Mouse (Mus musculus) urinary bladder, postnatal 25 days (tissue): Measurements from ENCODE around the gene Mical3.

ENCODE experiments used
- DNase-seq: peaks from one replicate; pipeline ENCODE4 v3.0.0; 2022; ENCODE audit warnings: low spot score

Gene Mical3

DNA sequence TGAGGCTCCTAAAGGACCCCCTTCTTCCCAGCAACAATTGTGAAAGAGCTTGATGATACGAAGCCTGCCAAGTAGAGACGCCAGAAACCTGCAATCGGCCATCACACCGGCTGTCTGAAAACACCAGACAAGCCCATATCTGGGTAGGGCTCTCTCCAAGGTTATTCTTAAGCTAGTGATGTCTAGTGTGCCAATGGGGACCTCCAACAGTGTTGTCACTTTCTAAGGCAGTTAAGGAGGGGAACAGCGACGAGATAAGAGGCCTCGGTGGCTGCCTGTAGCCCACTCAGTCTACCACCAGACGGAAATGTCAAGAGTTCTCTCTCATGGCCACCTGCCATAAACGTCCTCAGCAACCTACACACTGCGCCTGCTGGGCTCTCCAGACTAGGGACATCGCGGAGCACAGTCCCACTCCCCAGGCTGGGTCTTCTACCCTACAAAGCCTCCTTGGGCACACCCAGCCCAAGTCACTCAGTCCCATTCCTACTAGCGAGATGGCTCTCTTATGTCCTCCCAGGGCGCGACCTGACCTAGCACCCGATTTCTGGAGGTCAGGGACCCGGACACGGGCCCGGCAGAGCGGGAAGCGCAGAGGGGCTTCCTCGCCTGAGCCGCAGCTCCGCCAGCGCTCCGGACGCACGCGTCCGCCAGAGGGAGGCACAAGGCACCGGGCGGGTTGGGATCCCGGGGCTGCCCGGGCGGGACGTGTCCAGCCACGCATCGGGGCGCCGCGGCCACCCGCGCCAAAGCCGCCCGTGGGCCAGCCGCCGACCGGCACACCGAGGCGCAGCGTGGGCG lies 21.4 kb downstream of the Mical3 start:
- DNase-seq: peak; percentile 23

DNA sequence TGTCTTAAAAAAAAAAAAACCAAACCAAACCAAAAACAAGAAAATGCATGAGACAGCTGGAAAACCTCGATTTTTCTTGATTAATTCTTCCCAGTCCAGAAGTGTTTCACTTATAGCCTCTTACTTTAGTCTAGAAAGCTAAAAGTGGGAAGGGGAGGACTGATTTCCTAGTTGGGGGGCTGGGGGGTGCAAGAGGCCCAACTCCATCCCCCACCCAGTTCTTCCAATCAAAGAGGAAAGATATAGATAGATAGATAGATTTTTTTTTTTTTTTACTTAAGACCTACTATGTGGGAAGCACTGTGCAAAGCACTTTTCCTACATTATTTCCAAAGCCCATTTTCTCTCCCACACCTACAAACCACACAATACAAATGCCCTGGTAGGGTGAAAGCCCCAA lies 22.7 kb downstream of the Mical3 start:
- no peak for DNase-seq

- no peak for DNase-seq
Measured at GRCm38 (mm10) chr6:121106711-121107405, 23.9 kb downstream of the Mical3 start.

- DNase-seq: no peak
Measured at GRCm38 (mm10) chr6:121105726-121106125, 25.1 kb downstream of the Mical3 start.

- no peak for DNase-seq
Measured at GRCm38 (mm10) chr6:121103406-121104171, 27.2 kb downstream of the Mical3 start.

DNA sequence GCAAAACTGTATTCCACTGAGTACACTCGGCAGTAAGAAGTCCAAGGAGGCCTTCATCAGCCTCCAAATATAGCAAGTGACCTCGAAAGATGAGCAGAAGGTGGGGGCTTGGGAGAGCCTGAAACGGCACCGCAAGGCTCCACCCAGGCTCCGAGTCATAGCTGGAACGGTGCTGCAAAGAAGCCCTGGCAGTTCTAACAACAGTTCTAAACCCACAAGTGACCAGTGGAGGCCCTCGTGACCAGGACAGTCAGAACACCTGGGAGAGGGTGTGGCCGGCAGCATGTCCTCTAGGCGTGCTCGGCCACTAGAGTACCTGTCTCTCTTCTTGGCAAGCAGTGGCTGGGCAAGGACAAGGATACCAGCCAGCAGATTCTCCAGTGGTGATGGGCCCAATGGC lies 27.9 kb downstream of the Mical3 start:
- no peak for DNase-seq

GRCm38 (mm10) chr6:121102084-121102483 lies 28.7 kb downstream of the Mical3 start:
- DNase-seq: no peak

- DNase-seq: no peak
Measured at GRCm38 (mm10) chr6:121101201-121101600, 29.6 kb downstream of the Mical3 start.

DNA sequence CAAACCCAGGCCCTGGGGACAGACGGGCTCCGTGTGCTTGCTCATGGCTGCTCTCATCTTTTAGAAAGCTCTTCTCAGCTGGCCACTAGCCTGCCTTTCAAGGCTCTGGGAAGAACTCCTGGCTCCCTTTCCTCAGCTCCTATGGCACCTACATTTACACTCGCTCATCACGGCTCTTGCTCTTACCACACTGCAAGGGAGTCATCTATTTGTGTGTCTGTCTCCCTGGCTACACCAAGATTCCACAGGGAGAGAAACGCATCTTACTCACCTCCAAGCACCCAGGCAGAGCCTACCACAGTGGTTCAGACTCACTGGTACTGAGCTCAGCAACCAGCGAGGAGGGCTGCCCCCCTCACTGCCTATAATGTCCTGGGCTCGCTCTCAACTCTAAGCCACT lies 31.0 kb downstream of the Mical3 start:
- no peak for DNase-seq

DNA sequence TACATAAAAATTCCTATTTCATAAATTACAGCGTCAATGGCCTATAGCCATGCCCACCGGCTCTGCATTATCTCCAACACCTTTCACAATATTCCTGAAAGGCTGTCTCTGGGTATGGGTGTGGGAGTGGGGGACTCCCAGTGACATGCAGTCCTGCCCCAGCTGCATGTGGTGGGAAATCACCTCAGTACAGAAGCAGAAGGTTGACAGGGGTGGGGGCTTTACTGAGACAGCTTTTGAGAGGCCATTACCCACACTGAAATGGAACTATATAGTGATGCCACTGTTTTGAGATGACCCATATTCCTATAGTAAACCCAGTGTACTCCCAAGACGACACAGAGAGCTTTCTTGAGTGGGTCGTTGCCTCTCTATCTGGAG lies 31.6 kb downstream of the Mical3 start:
- DNase-seq: no peak

GRCm38 (mm10) chr6:121098511-121099227 lies 32.1 kb downstream of the Mical3 start:
- no peak for DNase-seq

GRCm38 (mm10) chr6:121098109-121098508 lies 32.7 kb downstream of the Mical3 start:
- DNase-seq: no peak

DNA sequence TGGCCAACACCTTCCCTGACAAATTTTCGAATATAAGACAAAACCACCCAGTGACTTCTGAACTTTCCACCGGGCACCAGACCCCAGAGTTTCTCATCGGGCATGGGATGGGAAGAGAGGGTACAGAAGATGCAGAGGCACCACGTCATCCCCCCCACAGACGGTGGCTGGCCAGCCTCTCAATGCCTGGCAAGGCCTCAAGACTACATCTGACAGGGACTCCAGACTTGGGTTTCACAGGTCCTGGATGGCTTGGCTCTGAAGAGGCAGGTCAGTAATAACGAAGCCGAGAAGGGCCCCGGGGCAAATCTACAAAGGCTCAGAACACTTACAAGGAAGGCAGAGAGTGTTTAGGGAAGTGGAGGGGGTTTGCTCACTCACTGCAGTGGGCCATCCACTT lies 33.9 kb downstream of the Mical3 start:
- no peak for DNase-seq

DNA sequence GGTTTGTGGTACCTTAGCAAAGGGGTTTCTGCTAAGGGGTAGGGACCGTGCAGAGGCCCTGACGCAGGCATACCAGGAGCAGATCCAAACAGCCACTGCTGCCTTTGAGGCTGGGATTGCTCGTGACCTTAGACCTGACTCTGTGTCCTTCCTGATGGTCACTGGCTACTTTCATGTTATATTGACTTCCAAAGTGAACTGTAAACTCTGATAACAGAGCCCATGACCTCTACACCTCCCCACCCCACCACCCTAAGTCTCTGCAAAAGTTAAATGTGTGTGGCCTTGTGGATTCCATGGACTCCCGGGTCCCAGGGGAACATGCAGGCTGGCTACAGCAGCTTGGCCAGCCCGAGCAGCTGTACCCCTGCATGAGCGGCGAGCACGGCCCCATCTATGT lies 34.4 kb downstream of the Mical3 start:
- no peak for DNase-seq

GRCm38 (mm10) chr6:121093662-121094408 lies 37.0 kb downstream of the Mical3 start:
- no peak for DNase-seq

- no peak for DNase-seq
Measured at GRCm38 (mm10) chr6:121090786-121091185, 40.0 kb downstream of the Mical3 start.

GRCm38 (mm10) chr6:121087586-121088245 lies 43.1 kb downstream of the Mical3 start:
- DNase-seq: peak; percentile 38

GRCm38 (mm10) chr6:121087127-121087526 lies 43.7 kb downstream of the Mical3 start:
- DNase-seq: no peak

GRCm38 (mm10) chr6:121086226-121086625 lies 44.6 kb downstream of the Mical3 start:
- no peak for DNase-seq

DNA sequence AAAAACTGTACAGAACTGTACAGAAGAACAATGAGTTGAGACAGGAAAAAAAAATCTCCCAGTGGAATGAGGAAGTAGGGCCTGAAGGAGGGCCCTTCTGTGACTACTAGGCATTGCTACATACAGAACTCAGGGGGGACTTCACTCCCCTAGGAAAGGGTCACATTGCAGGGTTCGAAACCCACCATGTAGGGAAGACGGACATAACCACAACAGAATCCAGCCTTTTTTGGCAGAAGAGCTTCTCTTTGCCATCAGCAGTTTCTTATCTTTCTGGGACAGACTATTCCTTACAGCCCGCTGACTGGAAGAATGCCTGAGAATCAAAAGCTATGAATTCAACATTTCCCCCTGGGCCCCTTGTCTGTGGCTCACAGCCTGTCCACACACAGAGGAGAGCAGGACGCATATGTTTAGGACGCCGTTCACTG lies 46.7 kb downstream of the Mical3 start:
- DNase-seq: no peak

DNA sequence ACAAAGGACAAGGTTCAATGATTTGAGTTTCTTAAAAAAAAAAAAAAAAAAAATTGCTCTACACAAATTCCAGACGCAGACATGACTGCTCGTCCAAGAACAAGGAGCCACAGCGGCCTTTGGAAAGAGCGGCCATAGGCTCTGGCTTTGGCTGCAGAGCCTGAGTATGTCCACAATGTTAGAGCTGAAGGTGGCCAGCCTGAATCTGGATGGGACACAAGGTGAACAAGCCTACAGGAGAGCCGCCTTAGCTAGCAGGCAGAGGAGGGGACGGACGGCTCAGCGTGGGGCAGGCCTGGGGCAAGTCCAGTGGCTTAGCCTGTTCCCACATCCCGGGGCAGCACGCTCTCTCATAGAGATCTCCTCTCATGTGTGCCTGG lies 48.7 kb downstream of the Mical3 start:
- DNase-seq: no peak
